In the genomic region with DNA sequence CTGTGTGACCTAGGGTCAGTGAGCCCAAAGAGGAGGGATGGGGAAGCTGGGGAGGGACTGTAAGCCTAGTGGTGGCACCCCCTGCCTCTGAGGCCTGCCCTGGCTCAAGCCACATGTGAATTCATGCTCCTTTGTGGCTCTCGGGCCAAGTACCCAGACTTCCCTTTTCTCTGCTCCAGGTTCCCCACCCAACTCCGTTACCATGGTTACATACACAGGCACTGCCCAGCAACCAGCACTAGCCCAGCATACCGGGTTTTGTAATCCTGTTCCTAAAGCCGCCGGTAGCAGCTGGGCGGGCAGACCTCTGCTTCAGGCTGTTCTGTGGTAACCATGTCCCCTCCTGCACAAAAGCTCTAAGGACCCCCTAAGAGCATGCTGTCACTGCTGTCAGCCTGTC, we compare ENCODE assay signal across 8 mouse cellular contexts. TPM values are rescaled to one million over a fixed set of nuclear protein-coding genes. Genes with fewer than 3 reads are reported as not detected.
DNase-seq lines count a peak whose midpoint lies in the region; ATAC-seq and TF ChIP-seq lines count a peak whose summit lies in the region.

No protein-coding gene starts in this region.

- H3K9ac ChIP-seq in lung, embryonic 14.5 days = no peak overlapping the region
- H3K9ac ChIP-seq in limb, embryonic 11.5 days (ENCODE audit: low read length) = peak overlapping the region; percentile 32; the same call in 1 of the 2 replicates

- no peak for TF ChIP-seq POLR2A in lung, adult 2 months (IDR thresholded peaks at IDR 0.05; ENCODE audit: borderline replicate concordance, extremely low read depth, low read depth, low read length)

- 32% methylated on average over 6 of the region's 6 CpGs for WGBS in lung, embryonic 14.5 days
- 35% methylated on average over 6 of the region's 6 CpGs for WGBS in lung, adult 2 months
- 46% methylated on average over 6 of the region's 6 CpGs for WGBS in limb, embryonic 11.5 days

- peaks cover 8% of the 10 kb centered on the region for H3K4me1 ChIP-seq in lung, embryonic 14.5 days (ENCODE audit: insufficient read depth)
- H3K4me1 ChIP-seq in lung, adult 2 months (ENCODE audit: control insufficient read depth, insufficient read depth, low read length) = 0 out of 2 replicates have a peak, but pooled peaks cover 3% of the 10 kb centered on the region
- peaks cover 16% of the 10 kb centered on the region for H3K4me1 ChIP-seq in limb, embryonic 11.5 days (ENCODE audit: control insufficient read depth, insufficient read depth, low read length)

- DNase-seq in lung, embryonic 14.5 days = peak; percentile 57
- no peak for DNase-seq in lung, adult 2 months
- peak; percentile 58 for DNase-seq in embryo, embryonic 9.5 days (ENCODE audit: extremely low spot score)
- DNase-seq in limb, embryonic 11.5 days (ENCODE audit: low spot score) = peak; percentile 31
- peak; percentile 73 to 84 for DNase-seq in monocyte, adult 2 months (ENCODE audit: low read depth in 1 of 2, low spot score in 2 of 2)
- no peak for DNase-seq in T-cell, adult 2 months (ENCODE audit: low spot score)
- no peak for DNase-seq in thymus, adult 18-20 months

- H3K4me2 ChIP-seq in lung, embryonic 14.5 days = no peak overlapping the region
- no peak overlapping the region for H3K4me2 ChIP-seq in limb, embryonic 11.5 days (ENCODE audit: low read depth, severe bottlenecking)

- no peaks in the 10 kb centered on the region; the same call in 1 of the 2 replicates for H3K27me3 ChIP-seq in lung, embryonic 14.5 days (ENCODE audit: insufficient read depth, low read length)
- no peaks in the 10 kb centered on the region for H3K27me3 ChIP-seq in limb, embryonic 11.5 days (ENCODE audit: control insufficient read depth, insufficient read depth, low read length)

- no peak overlapping the region for H3K4me3 ChIP-seq in lung, embryonic 14.5 days (ENCODE audit: low read depth, low read length)
- no peak overlapping the region for H3K4me3 ChIP-seq in lung, adult 2 months (replicated peaks; ENCODE audit: extremely low read depth, low read depth, low read length)
- no peak overlapping the region for H3K4me3 ChIP-seq in limb, embryonic 11.5 days (ENCODE audit: low read depth, low read length)

- no peak overlapping the region for H3K27ac ChIP-seq in lung, embryonic 14.5 days (ENCODE audit: low read depth)
- no peak overlapping the region for H3K27ac ChIP-seq in limb, embryonic 11.5 days (replicated peaks; ENCODE audit: low read depth, low read length)

- ATAC-seq in lung, embryonic 14.5 days (ENCODE audit: insufficient read depth) = peak; percentile 7; the same call in 1 of the 2 replicates
- ATAC-seq in limb, embryonic 11.5 days (ENCODE audit: insufficient number of reproducible peaks, low FRiP score, low TSS enrichment, low read depth) = no peak
- ATAC-seq in CD4-positive, CD25-positive, alpha-beta regulatory T cell, adult 4 months = no peak

- no peak for TF ChIP-seq CTCF in lung, embryonic 14.5 days (IDR thresholded peaks at IDR 0.05; ENCODE audit: low read depth)
- TF ChIP-seq CTCF in lung, adult 2 months (IDR thresholded peaks at IDR 0.05; ENCODE audit: insufficient read depth, low read length) = no peak

- H3K9me3 ChIP-seq in lung, embryonic 14.5 days (ENCODE audit: low read depth, low read length) = no peaks in the 10 kb centered on the region
- H3K9me3 ChIP-seq in limb, embryonic 11.5 days (ENCODE audit: control insufficient read depth, low read length) = 0 out of 2 replicates have a peak, but pooled peaks cover 3% of the 10 kb centered on the region

- no peaks in the 10 kb centered on the region for H3K36me3 ChIP-seq in lung, embryonic 14.5 days (ENCODE audit: insufficient read depth)
- no peaks in the 10 kb centered on the region for H3K36me3 ChIP-seq in limb, embryonic 11.5 days (ENCODE audit: control insufficient read depth, insufficient read depth, low read length)

RNA-seq across cellular contexts. Expression of gene Ttc7, which starts 44.3 kb away (rescaled TPM):
- 2.8 and 3.6 TPM in 2 replicates for polyA plus RNA-seq in lung, embryonic 14.5 days (2014; fragmentation: Nextera tagmentation; extraction: Ambion mirVana)
- polyA plus RNA-seq in lung, adult 2 months (2012; rRNA removed) = 78.4 and 102 TPM in 2 replicates
- polyA plus RNA-seq in limb, embryonic 11.5 days (2014; fragmentation: Nextera tagmentation; extraction: Ambion mirVana) = 1.8 and 3.9 TPM in 2 replicates
- polyA plus RNA-seq in CD4-positive, CD25-positive, alpha-beta regulatory T cell, adult 4 months (2017; shearing (Covaris generic)) = 10 to 100 TPM; 13.5 to 19.3 TPM

Comparison
In these comparisons a context has a peak if more than half of its experiments do, and no peak if none do; other contexts are left out.
1. DNase-seq: peak in lung, embryonic 14.5 days (single experiment), embryo, embryonic 9.5 days (single experiment), limb, embryonic 11.5 days (single experiment) and monocyte, adult 2 months (2 of 2); none in lung, adult 2 months (single experiment), T-cell, adult 2 months (single experiment) and thymus, adult 18-20 months (0 of 2).